Mouse (Mus musculus): ENCODE measurements at regions not wholly inside any gene's neighbourhood (a gene's known extent, or its start where the extent isn't known, plus 50 kb on each side); places are given as distances from the start of the nearest gene placed in this dataset.

DNA sequence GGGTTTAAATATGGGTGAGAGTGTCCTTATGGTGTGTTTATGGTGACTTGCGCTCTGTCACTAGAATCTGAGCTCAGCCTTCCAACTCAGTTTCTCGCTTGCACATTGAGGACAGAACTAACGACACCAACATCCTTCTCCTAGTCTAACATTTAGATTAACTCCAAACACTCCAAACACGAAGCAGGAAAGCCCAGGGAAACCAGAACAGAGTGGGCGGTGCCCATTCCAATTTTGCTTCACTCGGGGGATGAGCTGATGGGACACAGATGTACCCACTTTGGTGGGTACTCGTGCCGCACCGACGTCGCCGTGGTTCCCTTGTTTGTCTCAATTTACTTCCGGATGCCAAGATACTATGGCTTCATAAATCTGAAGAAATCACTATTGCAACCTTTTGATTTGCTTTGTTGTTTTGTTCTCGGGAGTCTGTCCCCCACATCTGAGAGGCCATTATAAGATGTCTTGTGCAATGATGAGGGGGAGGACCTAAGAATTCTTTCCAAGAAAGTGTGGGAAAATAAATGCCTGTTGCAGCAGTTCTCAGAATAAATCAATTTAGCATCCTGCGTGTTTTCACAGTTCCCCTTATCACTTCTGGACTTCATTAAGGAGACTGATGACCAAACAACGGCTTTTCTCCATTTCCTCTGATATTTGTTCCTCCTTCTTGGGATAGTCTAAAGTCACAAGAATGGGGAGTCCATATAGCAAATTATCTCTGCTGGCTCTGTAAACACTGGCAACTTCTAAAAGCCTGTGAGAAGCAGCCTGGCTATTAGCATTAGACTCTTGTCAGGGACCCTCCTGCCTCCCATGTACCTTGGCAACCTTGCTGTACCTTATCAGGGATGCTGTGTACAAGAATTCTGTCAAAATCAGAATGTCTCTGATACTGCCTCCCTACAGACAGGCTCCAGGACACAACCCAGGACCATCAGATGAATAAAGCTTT is 96.2 kb upstream of the Klf9 start:
- no peak for DNase-seq (ENCODE audit: low spot score in 2 of 2)

GRCm38 (mm10) chr19:23051456-23051855 is 89.6 kb upstream of the Klf9 start:
- no peak for DNase-seq (ENCODE audit: low spot score in 2 of 2)

DNA sequence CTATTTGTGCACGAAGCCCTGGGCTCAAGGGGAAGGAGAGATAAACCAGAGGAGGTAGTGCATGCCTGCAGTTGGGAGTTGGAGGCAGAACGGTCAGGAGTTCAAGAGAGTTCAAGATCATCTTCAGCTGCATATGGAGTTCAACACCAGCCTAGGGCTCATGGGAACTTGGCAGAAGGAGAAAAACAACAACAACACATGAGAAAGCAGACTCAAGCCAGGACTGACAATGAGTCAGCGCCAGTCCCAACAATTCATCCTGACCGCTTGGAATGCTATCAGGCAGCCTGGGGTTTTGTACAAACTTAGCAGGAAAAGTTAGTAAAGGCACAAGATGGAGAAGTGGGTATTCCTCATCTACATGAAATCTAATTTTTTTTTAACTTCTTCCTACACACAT is 86.6 kb upstream of the Klf9 start:
- DNase-seq (ENCODE audit: low spot score in 2 of 2), result no peak

DNA sequence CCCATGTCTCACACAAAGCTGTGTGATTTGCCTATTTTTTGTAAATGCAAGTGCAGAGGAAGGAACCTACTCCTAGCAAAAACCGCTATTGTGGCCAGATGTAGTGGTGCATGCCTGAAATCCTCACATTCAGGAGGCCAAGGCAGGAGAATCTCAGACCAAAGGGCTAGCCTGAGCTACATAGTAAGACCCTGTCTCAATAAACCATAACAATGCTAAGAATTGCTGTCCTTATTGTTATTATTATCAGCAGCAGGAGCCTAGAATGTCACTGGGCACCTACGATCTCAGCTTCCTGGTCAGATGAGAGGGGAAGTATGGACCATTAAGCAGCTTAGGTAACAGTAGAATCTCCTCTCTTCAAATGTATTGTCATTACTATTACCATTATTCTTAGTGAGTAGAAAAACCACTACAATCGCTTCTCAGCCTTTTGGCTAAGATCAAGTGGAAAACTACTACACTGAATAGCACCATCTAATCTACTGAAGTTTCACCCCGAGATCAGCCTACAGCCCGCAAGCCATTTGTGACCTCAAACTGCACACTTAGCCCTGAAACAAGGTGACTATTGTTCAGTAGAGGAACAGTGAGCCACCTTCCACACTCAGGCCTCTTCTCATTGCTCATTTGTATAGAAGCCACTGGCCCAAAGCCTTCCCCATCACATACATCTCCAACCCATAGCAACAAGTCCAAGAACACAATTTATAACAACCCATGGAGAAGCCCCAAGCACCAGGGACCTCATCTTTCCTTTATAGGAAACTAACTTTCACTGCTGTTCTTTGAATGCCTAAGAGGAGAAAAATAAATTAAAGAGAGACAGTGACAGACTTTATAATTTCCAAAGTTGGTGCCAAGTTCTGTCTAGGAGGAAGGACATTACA is 84.9 kb upstream of the Klf9 start:
- DNase-seq (ENCODE audit: low spot score in 2 of 2), result no peak

- peak in 1 of 2 experiments; percentile 35 for DNase-seq (ENCODE audit: low spot score in 2 of 2)
These were observed 83.9 kb upstream of the Klf9 start for GRCm38 (mm10) chr19:23056851-23057707.

GRCm38 (mm10) chr19:23057739-23058501 is 83.1 kb upstream of the Klf9 start:
- no peak for DNase-seq (ENCODE audit: low spot score in 2 of 2)

- DNase-seq (ENCODE audit: low spot score in 2 of 2), result no peak
These were observed 82.5 kb upstream of the Klf9 start for GRCm38 (mm10) chr19:23058502-23058900.

DNA sequence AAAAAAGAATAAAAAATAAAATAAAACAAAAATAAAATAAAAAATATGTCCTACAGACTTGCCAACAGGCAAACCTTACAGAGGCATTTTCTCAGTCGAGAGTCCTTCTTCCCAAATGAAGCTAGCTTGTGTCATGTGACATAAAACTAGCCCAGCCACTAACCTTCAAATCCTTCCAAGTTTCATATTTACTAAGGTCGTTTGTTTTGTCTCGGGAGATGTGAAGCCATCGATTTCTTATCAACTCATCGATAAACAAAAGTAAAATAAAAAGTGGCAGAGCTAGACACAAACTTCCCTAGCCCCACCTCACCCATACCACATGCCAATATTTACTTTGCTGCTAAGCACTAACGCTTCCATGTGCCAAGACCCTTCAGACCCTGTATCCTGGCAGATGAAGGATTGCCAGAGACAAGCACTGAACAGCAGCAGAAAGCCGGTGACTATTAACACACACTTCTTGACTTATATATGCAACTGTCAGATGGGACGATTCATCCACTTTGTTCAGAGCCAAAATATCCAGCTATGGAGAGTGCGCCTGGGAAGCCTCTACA is 79.9 kb upstream of the Klf9 start:
- DNase-seq (ENCODE audit: low spot score in 2 of 2), result no peak

DNA sequence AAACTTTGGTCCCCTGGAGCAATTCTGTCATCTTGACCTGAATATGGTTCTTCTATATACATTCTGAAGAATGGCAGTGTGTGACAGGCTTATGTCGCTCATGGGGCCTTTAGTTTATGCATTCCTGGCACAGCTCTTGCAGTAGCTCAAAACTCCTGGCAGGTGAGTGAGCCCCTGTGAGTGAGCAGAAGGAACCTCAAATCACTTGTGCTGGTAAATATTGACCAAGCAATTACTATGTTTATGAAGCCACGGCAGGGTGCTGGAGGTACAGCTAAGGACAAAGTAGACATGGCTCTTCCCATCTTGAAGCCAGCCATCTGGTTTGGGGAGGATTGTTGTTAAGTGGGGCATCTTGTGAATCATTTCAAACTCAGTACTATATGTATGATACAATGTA is 79.1 kb upstream of the Klf9 start:
- DNase-seq (ENCODE audit: low spot score in 2 of 2), result no peak

GRCm38 (mm10) chr19:23062851-23063250 is 78.2 kb upstream of the Klf9 start:
- no peak for DNase-seq (ENCODE audit: low spot score in 2 of 2)

DNA sequence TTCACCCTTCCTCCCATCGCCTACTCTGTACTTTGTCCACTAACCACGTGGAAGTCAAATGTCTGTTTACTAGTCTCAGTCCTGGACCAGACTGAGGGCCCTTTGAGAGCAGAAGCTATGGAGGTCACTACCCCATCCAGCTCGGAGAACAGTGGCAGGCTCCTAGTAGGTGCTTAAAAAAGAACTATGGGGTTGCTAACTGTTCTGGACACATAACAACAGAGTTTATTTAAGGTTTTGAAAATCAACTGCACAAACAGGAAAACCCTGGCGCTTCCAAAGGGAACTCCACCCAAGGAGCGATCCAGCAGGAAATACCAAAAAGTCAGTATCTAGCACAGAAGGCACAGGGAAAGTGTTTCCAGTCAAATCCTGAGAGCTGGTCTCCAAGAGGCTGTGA is 75.5 kb upstream of the Klf9 start:
- no peak for DNase-seq (ENCODE audit: low spot score in 2 of 2)

DNA sequence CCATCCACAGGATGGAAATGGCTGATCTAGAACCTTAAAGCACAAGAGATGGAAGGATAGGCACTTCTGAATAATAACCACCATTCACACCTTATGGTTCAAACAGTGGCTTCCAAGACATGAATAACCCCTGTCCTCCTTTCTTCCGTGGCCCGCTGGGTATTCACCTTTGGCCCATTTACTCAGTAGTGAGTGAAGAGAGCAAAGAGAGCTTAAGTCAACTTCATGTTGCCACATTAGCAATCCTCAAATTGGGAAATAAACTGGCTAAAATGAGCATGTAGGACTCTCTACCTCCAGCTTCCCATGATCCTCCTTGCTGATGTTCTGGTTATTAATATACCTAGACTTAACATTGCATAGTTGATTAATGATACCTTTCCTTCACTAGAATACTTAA is 74.3 kb upstream of the Klf9 start:
- DNase-seq (ENCODE audit: low spot score in 2 of 2), result no peak

- no peak for DNase-seq (ENCODE audit: low spot score in 2 of 2)
These were observed 72.4 kb upstream of the Klf9 start for GRCm38 (mm10) chr19:23068600-23068999.

DNA sequence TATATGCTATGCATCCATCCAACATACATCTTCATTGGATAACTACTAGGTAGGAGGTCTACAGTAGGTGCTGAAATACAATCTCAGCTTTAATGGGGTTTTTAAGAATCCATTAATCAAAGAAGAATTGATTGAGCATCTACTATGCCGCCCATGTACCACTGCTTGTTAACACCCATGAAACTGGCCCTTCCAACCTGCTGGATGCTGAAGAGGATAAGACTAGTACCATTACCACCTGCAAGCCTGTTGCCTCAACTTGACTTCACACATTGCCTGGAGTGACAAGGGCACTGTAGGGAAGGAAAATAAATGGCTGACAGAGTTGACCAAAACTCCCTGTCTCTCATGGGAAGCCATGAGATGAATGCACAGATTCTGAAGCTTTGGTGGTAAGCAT is 71.4 kb upstream of the Klf9 start:
- no peak for DNase-seq (ENCODE audit: low spot score in 2 of 2)

- no peak for DNase-seq (ENCODE audit: low spot score in 2 of 2)
These were observed 70.0 kb upstream of the Klf9 start for GRCm38 (mm10) chr19:23071000-23071399.

DNA sequence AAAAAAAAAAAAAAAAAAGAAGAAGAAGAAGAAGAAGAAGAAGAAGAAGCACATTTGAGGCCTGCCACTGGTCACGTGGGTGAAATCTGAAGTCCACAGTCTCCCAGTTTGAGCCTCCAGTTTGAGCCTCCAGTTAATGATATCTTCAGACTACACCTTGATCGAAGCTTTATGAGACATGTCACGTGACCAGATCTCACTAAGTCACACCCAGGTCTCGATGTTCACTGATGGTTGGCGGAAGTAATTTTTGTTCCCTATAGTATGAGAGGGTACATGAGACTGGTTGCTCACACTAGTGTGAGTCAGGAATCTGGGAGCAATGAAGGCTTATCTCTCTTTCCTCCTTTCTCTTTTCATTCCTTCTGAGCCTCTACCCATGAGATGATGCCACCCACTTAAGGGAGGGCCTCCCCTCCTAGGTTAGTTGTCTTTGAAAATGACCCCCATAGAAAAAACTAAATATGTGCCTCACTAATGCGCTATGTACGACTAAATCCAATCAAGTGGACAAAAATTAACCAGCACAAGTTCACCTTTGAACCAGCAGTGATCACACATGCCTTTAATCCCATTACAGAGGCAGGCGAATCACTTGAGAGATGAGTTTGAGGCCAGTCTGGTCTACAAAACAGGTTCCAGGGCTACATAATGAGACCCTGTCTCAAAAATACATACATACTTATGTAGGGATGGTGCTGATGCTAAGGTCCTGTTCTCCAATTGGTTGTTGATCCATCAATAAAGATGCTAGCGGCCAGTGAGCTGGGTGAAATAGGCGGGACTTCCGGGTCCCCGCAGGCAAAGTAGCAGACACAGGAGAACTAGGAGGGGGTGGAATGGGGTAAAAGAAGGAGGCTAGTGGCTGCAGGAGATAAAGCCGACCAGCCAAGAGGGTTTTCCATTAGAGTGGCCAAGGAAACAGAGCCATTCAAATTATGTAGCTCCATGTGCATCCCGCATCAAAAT is 66.1 kb upstream of the Klf9 start:
- no peak for DNase-seq (ENCODE audit: low spot score in 2 of 2)

GRCm38 (mm10) chr19:23075790-23076189 is 65.2 kb upstream of the Klf9 start:
- no peak for DNase-seq (ENCODE audit: low spot score in 2 of 2)

- no peak for DNase-seq (ENCODE audit: low spot score in 2 of 2)
These were observed 55.8 kb upstream of the Klf9 start for GRCm38 (mm10) chr19:23085173-23085660.

GRCm38 (mm10) chr19:23087575-23087974 is 53.5 kb upstream of the Klf9 start:
- DNase-seq (ENCODE audit: low spot score in 2 of 2), result no peak
